Mouse (Mus musculus) bone marrow, adult 2 months (tissue): ENCODE measurements at regions not wholly inside any gene's neighbourhood (a gene's known extent, or its start where the extent isn't known, plus 50 kb on each side); places are given as distances from the start of the nearest gene placed in this dataset.

Source experiments
- CTCF ChIP-seq: fragments of 200-500 bp; IDR thresholded peaks from 2 replicates; pipeline ENCODE4 v1.5.1; 2011; ENCODE audit warnings: low read length, control low read depth; ENCODE audit not compliant: control insufficient read depth, insufficient read depth
- POLR2A ChIP-seq: fragments of 200-500 bp; IDR thresholded peaks from 2 replicates; pipeline ENCODE4 v1.6.1; 2011; ENCODE audit warnings: low read depth, mild to moderate bottlenecking, control low read depth, low read length, borderline replicate concordance; ENCODE audit not compliant: control insufficient read depth

GRCm38 (mm10) chr14:46529086-46529715 is 138.7 kb upstream of the Bmp4 start:
- TF ChIP-seq CTCF (no peak), POLR2A (no peak)
